33 mouse cellular contexts compared by ENCODE assay signal in the genomic region with DNA sequence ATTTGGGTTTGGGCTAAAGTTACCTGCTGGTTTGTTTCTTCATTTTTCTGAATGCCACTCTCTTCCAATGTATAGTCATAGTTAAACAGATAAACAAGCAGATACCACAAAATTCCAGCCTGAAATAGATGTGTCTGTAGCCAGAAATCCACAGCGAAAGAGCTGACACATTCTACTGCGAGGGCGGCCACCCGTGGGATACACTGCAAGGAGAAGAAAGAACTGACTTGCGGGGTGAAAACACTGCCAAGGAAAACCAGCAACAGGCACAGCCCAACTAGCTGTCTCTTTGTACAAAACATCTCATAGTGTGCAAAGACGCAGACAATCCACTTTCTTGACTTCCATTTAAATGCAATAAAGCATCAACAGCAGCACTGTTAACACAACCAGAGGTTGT. TPM values are rescaled to one million over a fixed set of nuclear protein-coding genes. Genes with fewer than 3 reads are reported as not detected.
DNase-seq lines count a peak whose midpoint lies in the region; ATAC-seq and TF ChIP-seq lines count a peak whose summit lies in the region.
"Had no signal": no experiment of that assay in that cellular context is flagged by ENCODE, and none has a peak within 500 bp of the region (broad histone marks: within the 10 kb centered on the region; RNA-seq: fewer than 3 reads in every experiment).

No protein-coding gene starts in this region.

- H3K4me3 ChIP-seq in left cerebral cortex, adult 2 months = no peak overlapping the region
- no peak overlapping the region for H3K4me3 ChIP-seq in kidney, embryonic 15.5 days (replicated peaks)
- H3K4me3 ChIP-seq in hindbrain, embryonic 14.5 days (replicated peaks; ENCODE audit: low read length) = no peak overlapping the region
- H3K4me3 ChIP-seq: erythroblast, embryonic 14.5 days; gastrocnemius, adult 2 months; heart, adult 2 months; heart, embryonic 13.5 days; hindbrain, embryonic 15.5 days; limb, embryonic 13.5 days; lung, embryonic 15.5 days; midbrain, embryonic 10.5 days; stomach, embryonic 15.5 days had no signal

- no peaks in the 10 kb centered on the region for H3K4me1 ChIP-seq in kidney, embryonic 15.5 days
- H3K4me1 ChIP-seq in hindbrain, embryonic 14.5 days (replicated peaks; ENCODE audit: control insufficient read depth, insufficient read depth, low read length) = no peaks in the 10 kb centered on the region
- H3K4me1 ChIP-seq: heart, embryonic 13.5 days; hindbrain, embryonic 15.5 days; lung, embryonic 15.5 days; stomach, embryonic 15.5 days had no signal

- no peaks in the 10 kb centered on the region for H3K27me3 ChIP-seq in kidney, embryonic 15.5 days
- no peaks in the 10 kb centered on the region for H3K27me3 ChIP-seq in hindbrain, embryonic 14.5 days (ENCODE audit: control insufficient read depth, insufficient read depth, low read length)
- H3K27me3 ChIP-seq: CH12.LX; heart, embryonic 13.5 days; hindbrain, embryonic 15.5 days; limb, embryonic 13.5 days; lung, embryonic 15.5 days; stomach, embryonic 15.5 days had no signal

- peak; percentile 94 for ATAC-seq in frontal cortex, adult (ENCODE audit: low TSS enrichment)
- ATAC-seq in kidney, embryonic 15.5 days (replicated peaks; ENCODE audit: low FRiP score) = no peak
- no peak for ATAC-seq in hindbrain, embryonic 14.5 days (ENCODE audit: low FRiP score)
- ATAC-seq: activated CD4-positive, CD25-positive, alpha-beta regulatory T cell, adult 4 months; forebrain, embryonic 16.5 days; inflammation-experienced regulatory T-cells, adult 6 months had no signal

- H3K9me3 ChIP-seq in kidney, embryonic 15.5 days (replicated peaks) = no peaks in the 10 kb centered on the region
- H3K9me3 ChIP-seq in hindbrain, embryonic 14.5 days (ENCODE audit: control insufficient read depth, low read length) = no peaks in the 10 kb centered on the region
- H3K9me3 ChIP-seq: heart, embryonic 13.5 days; hindbrain, embryonic 15.5 days; limb, embryonic 13.5 days; lung, embryonic 15.5 days; midbrain, embryonic 10.5 days; stomach, embryonic 15.5 days had no signal

- no peak overlapping the region for H3K9ac ChIP-seq in kidney, embryonic 15.5 days
- H3K9ac ChIP-seq in hindbrain, embryonic 14.5 days = no peak overlapping the region
- H3K9ac ChIP-seq: heart, embryonic 13.5 days; hindbrain, embryonic 15.5 days; limb, embryonic 13.5 days; lung, embryonic 15.5 days; stomach, embryonic 15.5 days had no signal

- TF ChIP-seq CTCF in left cerebral cortex, adult 2 months (IDR thresholded peaks at IDR 0.05) = no peak

- WGBS in kidney, embryonic 15.5 days = 95% methylated on average over 6 of the region's 6 CpGs
- WGBS in hindbrain, embryonic 14.5 days = 95% methylated on average over 6 of the region's 6 CpGs

- intact Hi-C loops in left cerebral cortex, postnatal 4 days (cut with DNase I) = no loop called here
- intact Hi-C loops in left cerebral cortex, adult 2 months (cut with DNase I) = no loop called here
- intact Hi-C loops in left cerebral cortex, postnatal 36 days (cut with DNase I) = loop anchor here (10.0 kb wide), 1 partner anchor 105 kb away; no protein-coding TSS in a partner anchor

- H3K27ac ChIP-seq in left cerebral cortex, adult 2 months = peak overlapping the region; percentile 59; the same call in 1 of the 2 replicates
- no peak overlapping the region for H3K27ac ChIP-seq in kidney, embryonic 15.5 days
- H3K27ac ChIP-seq in hindbrain, embryonic 14.5 days = no peak overlapping the region
- H3K27ac ChIP-seq: gastrocnemius, adult 2 months; heart, adult 2 months; heart, embryonic 13.5 days; hindbrain, embryonic 15.5 days; limb, embryonic 13.5 days; lung, embryonic 15.5 days; midbrain, embryonic 10.5 days; stomach, embryonic 15.5 days had no signal

- DNase-seq in frontal cortex, postnatal 10 days (ENCODE audit: low spot score in 2 of 2) = no peak
- peak; percentile 44 to 72 for DNase-seq in left cerebral cortex, adult 18-20 months (ENCODE audit: low spot score in 2 of 2)
- DNase-seq in left cerebral cortex, postnatal 4 days = no peak
- peak; percentile 44 to 48 for DNase-seq in left cerebral cortex, adult 2 months (ENCODE audit: extremely low spot score in 1 of 2, low spot score in 2 of 2)
- DNase-seq in left cerebral cortex, postnatal 36 days (ENCODE audit: low spot score in 2 of 2) = peak; percentile 42 to 66
- DNase-seq in hindbrain, embryonic 14.5 days (ENCODE audit: low spot score) = no peak
- DNase-seq: adrenal gland, adult 2 months; adrenal gland, postnatal 36 days; cerebellum, adult 2 months; cerebellum, postnatal 14 days; gastrocnemius, adult 2 months; gastrocnemius, postnatal 36 days; heart, adult 2 months; heart, postnatal 10 days; kidney, adult 11 months; kidney, postnatal 25 days; thymus, postnatal 36 days had no signal

- H3K36me3 ChIP-seq in kidney, embryonic 15.5 days = peaks cover 93% of the 10 kb centered on the region
- H3K36me3 ChIP-seq in hindbrain, embryonic 14.5 days (replicated peaks; ENCODE audit: control insufficient read depth, insufficient read depth) = peaks cover 91% of the 10 kb centered on the region

- no peak overlapping the region for H3K4me2 ChIP-seq in kidney, embryonic 15.5 days
- no peak overlapping the region for H3K4me2 ChIP-seq in hindbrain, embryonic 14.5 days (replicated peaks)
- H3K4me2 ChIP-seq: heart, embryonic 13.5 days; hindbrain, embryonic 15.5 days; limb, embryonic 13.5 days; liver, embryonic 11.5 days; lung, embryonic 15.5 days; stomach, embryonic 15.5 days had no signal

RNA-seq across cellular contexts. Expression of gene Ackr4, which starts 53.3 kb away (rescaled TPM):
- under 1 TPM in 1 of 2 experiments, not detected in 1; 0.21 TPM for total RNA-seq in left cerebral cortex, adult 18-20 months (2021)
- total RNA-seq in left cerebral cortex, postnatal 4 days (2021) = 1 to 10 TPM in 1 of 2 experiments, under 1 TPM in 1; 0.98 to 1.1 TPM
- under 1 TPM in 1 of 2 experiments, not detected in 1; 0.20 TPM for total RNA-seq in left cerebral cortex, adult 2 months (2021)
- under 1 TPM in 1 of 2 experiments, not detected in 1; 0.12 TPM for total RNA-seq in left cerebral cortex, postnatal 36 days (2021)
- polyA plus RNA-seq in kidney, embryonic 15.5 days (2015; fragmentation: Nextera tagmentation; extraction: Ambion mirVana) = 1.8 and 3.1 TPM in 2 replicates
- 1.3 and 1.5 TPM in 2 replicates for polyA plus RNA-seq in hindbrain, embryonic 14.5 days (2014; fragmentation: Nextera tagmentation; extraction: Ambion mirVana)
- total RNA-seq: hematopoietic stem cell, adult 5-6 weeks; megakaryocyte progenitor cell, adult 5-6 weeks had no signal
- polyA plus RNA-seq: erythroblast, embryonic 14.5 days had no signal

Comparison
In these comparisons a context has a peak if more than half of its experiments do, and no peak if none do; other contexts are left out.
1. DNase-seq: peak in left cerebral cortex, adult 18-20 months (2 of 2), left cerebral cortex, adult 2 months (2 of 2) and left cerebral cortex, postnatal 36 days (2 of 2); none in frontal cortex, postnatal 10 days (0 of 2), left cerebral cortex, postnatal 4 days (single experiment) and hindbrain, embryonic 14.5 days (single experiment).